Mouse (Mus musculus): ENCODE measurements around the gene Celf5.
A peak's percentile ranks its signal among the peaks of the same experiment; 100 is the strongest.

The Celf5 gene

DNA sequence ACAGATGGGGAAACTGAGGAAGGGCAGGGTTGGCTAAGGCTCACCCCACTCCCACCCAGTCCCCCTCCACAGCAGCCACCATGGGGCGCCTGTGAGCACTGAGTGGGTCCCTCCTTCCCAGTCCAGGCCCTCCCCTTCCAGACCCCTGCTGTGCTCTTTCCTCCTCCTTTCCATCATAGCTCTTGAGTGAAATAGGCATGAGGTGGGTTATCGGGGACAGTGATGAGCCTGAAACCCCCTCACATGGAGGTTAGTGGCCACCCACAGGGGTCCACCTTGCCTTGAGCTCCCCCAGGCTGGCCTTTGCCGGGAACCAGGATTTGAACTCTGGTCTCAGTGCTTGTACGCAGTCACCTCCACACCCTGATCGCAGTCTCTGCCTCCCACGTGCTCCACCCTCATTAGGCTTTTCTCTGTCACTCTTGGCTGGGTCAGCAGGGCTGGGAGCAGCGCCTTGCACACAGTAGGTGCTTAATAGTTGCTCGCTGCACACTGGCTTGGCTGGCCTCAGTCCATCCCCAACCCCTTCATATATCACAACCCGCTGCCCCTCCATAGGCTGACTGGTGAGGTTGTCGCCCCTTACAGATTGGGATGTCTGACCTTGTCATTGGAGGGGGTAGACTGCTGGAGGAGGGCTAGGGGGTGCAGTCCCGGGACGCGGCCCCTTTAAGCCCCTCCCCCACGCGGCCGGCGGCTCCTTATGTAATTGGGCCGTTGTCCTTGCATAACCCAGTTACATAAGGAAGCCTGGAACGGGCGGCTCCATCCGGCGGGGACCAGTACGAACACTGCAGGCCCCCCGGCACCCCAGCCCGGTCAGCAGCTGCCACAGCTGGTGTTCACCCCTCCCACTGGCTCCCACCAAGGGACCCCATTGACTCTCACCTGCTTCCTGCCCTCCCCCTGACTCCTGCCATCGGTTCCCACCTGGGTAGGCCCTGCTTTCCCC, 68.9 kb downstream of the Celf5 start:
- DNase-seq: peak; percentile 90 to 93

DNA sequence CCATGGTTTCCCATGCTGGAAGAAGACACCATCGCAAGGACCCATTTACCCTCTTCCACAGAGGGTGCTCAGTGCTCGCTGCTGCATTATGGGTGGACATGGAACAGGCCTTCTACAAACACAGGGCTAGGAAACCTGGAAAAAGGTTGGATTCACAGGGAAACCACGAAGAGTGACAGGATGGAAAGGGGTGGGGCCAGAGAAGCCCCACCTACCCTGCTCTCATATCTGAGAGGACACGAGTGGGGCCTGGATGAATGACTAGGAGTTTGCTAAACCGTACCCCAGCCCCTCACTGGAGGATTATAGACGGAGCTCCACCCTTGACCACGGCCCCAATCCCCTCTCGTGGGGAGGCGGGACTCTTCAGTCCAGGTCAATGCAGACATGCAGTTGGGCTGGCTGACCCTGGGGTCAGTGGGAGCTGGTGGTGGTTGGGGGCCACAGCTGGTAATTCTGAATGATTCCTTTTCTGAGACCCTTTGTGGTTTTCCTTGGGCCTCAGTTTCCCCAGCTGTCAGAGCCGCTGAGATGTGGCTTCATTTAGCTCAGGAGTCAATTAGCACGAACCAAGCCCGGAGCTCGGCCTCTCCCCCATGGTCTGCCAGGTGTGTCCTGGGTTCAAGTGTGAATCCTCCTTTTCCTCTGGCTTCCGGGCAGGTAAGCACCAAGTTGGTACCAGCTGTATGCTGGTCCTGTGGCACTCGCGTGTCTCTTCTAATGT, 69.8 kb downstream of the Celf5 start:
- DNase-seq: peak in 1 of 2 experiments; percentile 31

DNA sequence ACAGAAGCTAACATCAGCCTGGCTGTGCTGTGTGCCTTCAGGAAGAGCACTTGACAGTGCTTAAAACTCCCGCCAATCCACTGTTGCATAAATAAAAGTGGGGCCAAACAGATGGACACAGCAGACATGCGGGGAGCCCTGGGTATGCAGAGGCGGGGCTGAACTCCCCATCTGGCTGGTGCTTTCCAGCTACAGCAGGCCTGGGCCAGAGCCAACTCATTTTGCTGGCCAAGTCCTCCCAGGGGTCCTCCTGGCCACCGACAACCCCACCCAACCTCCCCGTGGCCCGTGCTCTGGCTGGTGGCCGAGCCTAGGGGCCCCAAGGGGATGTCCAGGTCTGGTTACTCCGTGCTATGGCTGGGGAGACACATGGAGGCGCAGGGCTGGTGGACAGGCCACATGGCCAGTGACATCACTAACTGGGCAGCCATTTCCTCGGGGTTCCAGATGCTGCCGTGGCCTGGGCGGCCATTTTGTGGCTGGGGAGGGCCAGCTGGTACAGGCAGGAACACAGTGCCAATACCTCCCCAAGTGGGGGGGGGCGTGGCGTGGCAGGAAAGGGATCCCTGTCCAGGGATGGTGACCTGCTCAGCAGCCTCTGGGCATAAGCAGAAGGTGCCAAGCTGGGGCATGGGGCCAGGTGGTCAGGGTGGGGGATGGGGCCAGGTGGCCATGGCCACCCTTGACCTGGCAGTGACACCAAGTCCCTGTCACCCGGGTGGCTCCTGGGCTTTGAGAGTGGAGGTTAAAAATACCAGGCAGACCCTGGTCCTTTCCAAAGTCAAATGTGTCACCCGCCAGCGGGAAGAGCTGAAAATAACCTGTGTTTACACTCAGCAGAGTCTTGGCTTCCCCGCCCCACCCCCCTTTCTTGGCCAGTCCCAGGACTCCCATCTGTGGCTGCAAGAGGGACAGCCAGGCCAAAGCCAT, 70.8 kb downstream of the Celf5 start:
- peak; percentile 77 to 86 for DNase-seq

DNA sequence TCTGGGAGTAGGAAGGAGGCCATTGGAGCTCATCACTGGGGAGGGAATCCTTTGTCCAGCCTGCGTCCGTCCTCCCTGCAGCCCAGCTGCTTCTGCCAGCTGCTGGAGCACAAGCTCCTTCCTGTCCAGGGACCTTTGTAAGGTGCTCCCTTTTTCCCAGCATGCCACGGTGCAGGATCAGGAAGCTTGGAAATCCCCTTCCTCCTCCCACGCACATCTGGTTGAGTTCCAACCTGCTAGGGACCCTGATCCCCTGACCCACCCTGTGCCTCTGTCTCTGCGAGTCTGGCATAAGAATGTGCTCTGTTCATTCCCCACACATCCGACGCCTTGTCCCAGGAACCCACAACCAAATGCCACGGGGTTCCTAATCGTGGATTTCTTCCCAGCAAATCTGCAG, 71.5 kb downstream of the Celf5 start:
- peak; percentile 57 to 70 for DNase-seq

DNA sequence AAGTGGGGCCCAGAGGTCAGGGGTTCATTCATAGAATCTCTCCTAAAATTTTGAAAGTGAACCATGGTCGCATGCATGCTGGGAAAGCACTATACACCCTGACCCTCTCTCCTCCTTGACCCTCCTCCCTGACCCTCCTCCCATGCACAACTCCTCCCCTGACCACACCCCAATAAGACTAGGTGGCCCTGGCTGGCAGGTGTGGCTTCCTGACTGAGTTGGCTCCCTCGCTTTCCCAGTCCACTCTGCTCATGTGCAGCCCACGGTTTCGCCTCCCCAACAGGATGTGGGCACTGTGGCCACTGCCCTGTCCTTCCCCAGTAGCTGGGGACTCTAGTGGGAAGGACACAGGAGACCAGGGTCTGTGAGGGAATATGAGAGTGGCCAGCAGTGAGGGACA, 72.2 kb downstream of the Celf5 start:
- DNase-seq: peak in 1 of 2 experiments; percentile 33

DNA sequence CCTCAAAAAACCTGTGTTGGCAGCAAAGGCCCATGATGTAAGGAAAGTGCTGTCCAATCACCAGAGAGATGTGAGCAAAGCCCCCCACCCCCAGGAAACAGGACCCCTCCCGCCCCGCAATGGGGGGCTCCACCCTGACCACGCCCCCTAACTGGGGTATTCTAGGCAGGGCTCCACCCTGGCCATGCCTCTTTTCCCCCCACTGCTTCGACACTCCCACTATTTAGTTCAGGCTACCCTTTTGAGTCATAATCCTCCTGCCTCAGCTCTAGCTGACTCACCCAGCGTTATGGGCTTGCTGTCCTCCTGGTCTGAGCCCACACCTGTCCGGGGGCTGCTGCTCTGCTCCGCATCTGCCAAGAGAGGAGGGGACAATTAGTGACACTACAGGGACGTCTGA, 73.2 kb downstream of the Celf5 start:
- no peak for DNase-seq
